Mouse (Mus musculus): ENCODE measurements around the gene Bud23.

DNA sequence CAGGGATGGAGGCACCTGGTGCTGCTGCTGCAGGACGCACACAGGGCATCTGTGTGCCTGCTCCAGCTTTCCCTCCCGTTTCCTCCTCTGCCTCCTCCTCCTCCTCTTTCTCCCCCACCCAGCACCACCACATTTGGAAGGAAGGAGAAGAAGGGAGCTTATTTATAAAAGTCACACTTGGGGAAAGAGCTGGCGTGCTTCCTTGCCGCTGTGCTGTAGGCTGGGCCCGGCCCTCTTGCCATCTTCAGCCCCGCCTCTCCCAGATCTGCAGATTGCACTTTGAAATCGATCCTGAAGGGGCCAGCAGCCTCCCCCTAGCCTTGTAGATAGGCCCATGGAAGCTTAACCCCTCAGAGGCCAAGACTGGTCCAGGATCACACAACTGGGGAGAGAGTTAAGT lies 38.9 kb downstream of the Bud23 start:
- TF ChIP-seq CTCF (IDR thresholded peaks at IDR 0.05; ENCODE audit: low read depth) (no peak), EP300 (IDR thresholded peaks at IDR 0.05; ENCODE audit: low read depth) (no peak)
